Comparison of ENCODE assay signal across 11 mouse cellular contexts in genomic region chr2:75681439-75681838, GRCm38 (mm10). TPM values are rescaled to one million over a fixed set of nuclear protein-coding genes. Genes with fewer than 3 reads are reported as not detected.
DNase-seq lines count a peak whose midpoint lies in the region; ATAC-seq lines count a peak whose summit lies in the region.
"Had no signal": no experiment of that assay in that cellular context is flagged by ENCODE, and none has a peak within 500 bp of the region (broad histone marks: within the 10 kb centered on the region; RNA-seq: fewer than 3 reads in every experiment).

No protein-coding gene starts in this region.

- 63% methylated on average over 7 of the region's 7 CpGs for WGBS in liver, embryonic 13.5 days (ENCODE audit: insufficient replicate concordance)
- 29% methylated on average over 7 of the region's 7 CpGs for WGBS in embryonic facial prominence, embryonic 13.5 days
- 25% methylated on average over 7 of the region's 7 CpGs for WGBS in kidney, embryonic 14.5 days
- 78% methylated on average over 6 of the region's 7 CpGs for WGBS in macrophage (ENCODE audit: missing documents)

- peaks cover 100% of the 10 kb centered on the region for H3K79me2 ChIP-seq in macrophage (ENCODE audit: inconsistent target)

- no peaks in the 10 kb centered on the region for H3K9me3 ChIP-seq in liver, embryonic 13.5 days (replicated peaks)
- no peaks in the 10 kb centered on the region for H3K9me3 ChIP-seq in embryonic facial prominence, embryonic 13.5 days
- H3K9me3 ChIP-seq in kidney, embryonic 14.5 days (ENCODE audit: control insufficient read depth, low read length) = no peaks in the 10 kb centered on the region
- H3K9me3 ChIP-seq: hindbrain, embryonic 12.5 days; midbrain, embryonic 15.5 days had no signal

- no peaks in the 10 kb centered on the region for H3K27me3 ChIP-seq in liver, embryonic 13.5 days
- no peaks in the 10 kb centered on the region for H3K27me3 ChIP-seq in embryonic facial prominence, embryonic 13.5 days
- H3K27me3 ChIP-seq in kidney, embryonic 14.5 days (ENCODE audit: control insufficient read depth, insufficient read depth, low read length) = no peaks in the 10 kb centered on the region
- H3K27me3 ChIP-seq: hindbrain, embryonic 12.5 days; midbrain, embryonic 15.5 days had no signal

- H3K4me1 ChIP-seq in liver, embryonic 13.5 days (replicated peaks) = peaks cover 54% of the 10 kb centered on the region
- H3K4me1 ChIP-seq in embryonic facial prominence, embryonic 13.5 days = peaks cover 34% of the 10 kb centered on the region
- H3K4me1 ChIP-seq in kidney, embryonic 14.5 days (ENCODE audit: control insufficient read depth, insufficient read depth, low read length) = peaks cover 26% of the 10 kb centered on the region; the same call in 1 of the 2 replicates
- H3K4me1 ChIP-seq: midbrain, embryonic 15.5 days had no signal

- H3K9ac ChIP-seq in liver, embryonic 13.5 days = no peak overlapping the region
- H3K9ac ChIP-seq in embryonic facial prominence, embryonic 13.5 days = peak overlapping the region; percentile 40; the same call in 1 of the 2 replicates
- H3K9ac ChIP-seq in kidney, embryonic 14.5 days (ENCODE audit: low read depth, low read length) = no peak overlapping the region
- H3K9ac ChIP-seq: hindbrain, embryonic 12.5 days; midbrain, embryonic 15.5 days had no signal

- peak overlapping the region; percentile 5; the same call in 1 of the 2 replicates for H3K27ac ChIP-seq in liver, embryonic 13.5 days
- peak overlapping the region; percentile 51; the same call in 1 of the 2 replicates for H3K27ac ChIP-seq in embryonic facial prominence, embryonic 13.5 days
- H3K27ac ChIP-seq in kidney, embryonic 14.5 days (ENCODE audit: low read depth, low read length) = peak overlapping the region; percentile 55; the same call in 1 of the 2 replicates
- H3K27ac ChIP-seq in macrophage = peak overlapping the region; percentile 99
- H3K27ac ChIP-seq: hindbrain, embryonic 12.5 days; midbrain, embryonic 15.5 days had no signal

- H3K4me2 ChIP-seq in liver, embryonic 13.5 days = no peak overlapping the region
- no peak overlapping the region for H3K4me2 ChIP-seq in embryonic facial prominence, embryonic 13.5 days
- H3K4me2 ChIP-seq in kidney, embryonic 14.5 days (replicated peaks; ENCODE audit: low read depth, low read length) = no peak overlapping the region
- H3K4me2 ChIP-seq: hindbrain, embryonic 12.5 days; midbrain, embryonic 15.5 days had no signal

- no peak for ATAC-seq in liver, embryonic 13.5 days (ENCODE audit: low read depth)
- 0 out of 2 replicates have a peak, but pooled peaks have one; percentile 56 for ATAC-seq in embryonic facial prominence, embryonic 13.5 days (ENCODE audit: insufficient number of reproducible peaks, insufficient read depth, low FRiP score, low TSS enrichment, low read depth)
- peak; percentile 63 for ATAC-seq in kidney, embryonic 14.5 days (ENCODE audit: low FRiP score, low TSS enrichment)
- ATAC-seq in megakaryocyte, adult 5-6 weeks (ENCODE audit: poor library complexity, severe bottlenecking) = no peak
- ATAC-seq: midbrain, embryonic 15.5 days had no signal

- DNase-seq in liver, embryonic 13.5 days = no peak
- no peak for DNase-seq in liver
- DNase-seq in urinary bladder, adult 18-20 months (ENCODE audit: low spot score in 2 of 2) = no peak
- DNase-seq: cerebellum, postnatal 25 days; layer of hippocampus, postnatal 36 days had no signal

- peaks cover 42% of the 10 kb centered on the region for H3K36me3 ChIP-seq in liver, embryonic 13.5 days
- H3K36me3 ChIP-seq in embryonic facial prominence, embryonic 13.5 days = peaks cover 17% of the 10 kb centered on the region
- H3K36me3 ChIP-seq in kidney, embryonic 14.5 days (ENCODE audit: control insufficient read depth, insufficient read depth, low read length) = peaks cover 26% of the 10 kb centered on the region
- H3K36me3 ChIP-seq in macrophage (ENCODE audit: inconsistent target) = peaks cover 35% of the 10 kb centered on the region
- H3K36me3 ChIP-seq: hindbrain, embryonic 12.5 days; midbrain, embryonic 15.5 days had no signal

- no peak overlapping the region for H3K4me3 ChIP-seq in liver, embryonic 13.5 days (replicated peaks)
- no peak overlapping the region for H3K4me3 ChIP-seq in embryonic facial prominence, embryonic 13.5 days
- no peak overlapping the region for H3K4me3 ChIP-seq in kidney, embryonic 14.5 days (ENCODE audit: low read length)
- no peak overlapping the region for H3K4me3 ChIP-seq in macrophage (ENCODE audit: inconsistent target)
- H3K4me3 ChIP-seq: hindbrain, embryonic 12.5 days; midbrain, embryonic 15.5 days had no signal

RNA-seq across cellular contexts. Expression of gene Hnrnpa3, which starts 22.4 kb away (rescaled TPM):
- polyA plus RNA-seq in liver, embryonic 13.5 days (2015; fragmentation: Nextera tagmentation; extraction: Ambion mirVana) = 161 and 182 TPM in 2 replicates
- polyA plus RNA-seq in embryonic facial prominence, embryonic 13.5 days (2015; fragmentation: Nextera tagmentation; extraction: Ambion mirVana) = 269 and 343 TPM in 2 replicates
- 300 and 331 TPM in 2 replicates for polyA plus RNA-seq in kidney, embryonic 14.5 days (2014; fragmentation: Nextera tagmentation; extraction: Ambion mirVana)
- 100 to 1,000 TPM; 404 to 869 (median 663) TPM for total RNA-seq in macrophage (2018; cell fraction: chromatin; rRNA removed)
- 100 to 1,000 TPM; 291 to 595 (median 415) TPM for total RNA-seq in macrophage (2018; cell fraction: cytosol; rRNA removed)
- 100 to 1,000 TPM; 332 to 659 (median 518) TPM for total RNA-seq in macrophage (2018; cell fraction: nucleus; rRNA removed)
- 346 to 1,286 TPM (median 601 TPM) in 3 replicates for polyA plus RNA-seq in macrophage (2018)
- 596 and 620 TPM in 2 replicates for total RNA-seq in megakaryocyte, adult 5-6 weeks (2015)
- total RNA-seq in megakaryocyte, adult 5-6 weeks (2017) = 223 and 241 TPM in 2 replicates

RNA-seq across cellular contexts. Expression of gene Nfe2l2, which starts 23.0 kb away (rescaled TPM):
- 44.6 and 54.3 TPM in 2 replicates for polyA plus RNA-seq in liver, embryonic 13.5 days (2015; fragmentation: Nextera tagmentation; extraction: Ambion mirVana)
- 39.4 and 41.5 TPM in 2 replicates for polyA plus RNA-seq in embryonic facial prominence, embryonic 13.5 days (2015; fragmentation: Nextera tagmentation; extraction: Ambion mirVana)
- 57.1 and 67.6 TPM in 2 replicates for polyA plus RNA-seq in kidney, embryonic 14.5 days (2014; fragmentation: Nextera tagmentation; extraction: Ambion mirVana)
- 1,000 to 10,000 TPM in 4 of 26 experiments, 100 to 1,000 TPM in 21, 10 to 100 TPM in 1; 93.5 to 1,701 (median 398) TPM for total RNA-seq in macrophage (2018; cell fraction: chromatin; rRNA removed)
- total RNA-seq in macrophage (2018; cell fraction: cytosol; rRNA removed) = 100 to 1,000 TPM; 118 to 679 (median 362) TPM
- total RNA-seq in macrophage (2018; cell fraction: nucleus; rRNA removed) = 1,000 to 10,000 TPM in 5 of 26 experiments, 100 to 1,000 TPM in 21; 190 to 1,621 (median 565) TPM
- polyA plus RNA-seq in macrophage (2018) = 189 to 430 TPM (median 388 TPM) in 3 replicates
- total RNA-seq in megakaryocyte, adult 5-6 weeks (2015) = 148 TPM in 2 replicates
- 81.2 and 94.4 TPM in 2 replicates for total RNA-seq in megakaryocyte, adult 5-6 weeks (2017)

Comparison
In these comparisons a context has a peak if more than half of its experiments do, and no peak if none do; other contexts are left out.
1. ATAC-seq: peak in embryonic facial prominence, embryonic 13.5 days (single experiment) and kidney, embryonic 14.5 days (single experiment); none in liver, embryonic 13.5 days (single experiment) and megakaryocyte, adult 5-6 weeks (single experiment).
2. H3K27ac ChIP-seq: peak in every context shown above with its lines; median percentile 99 in macrophage; 55 in kidney, embryonic 14.5 days; 51 in embryonic facial prominence, embryonic 13.5 days; 5 in liver, embryonic 13.5 days.